Mouse (Mus musculus) inflammation-experienced regulatory T-cells, adult 6 months (primary cell): Measurements from ENCODE around the gene Cd63. TPM values are rescaled to one million over a fixed set of nuclear protein-coding genes. Genes with fewer than 3 reads are reported as not detected.
A peak's percentile ranks its signal among the peaks of the same experiment; 100 is the strongest.

Experiments
- ATAC-seq: one replicate; pipeline ENCODE4 v1.8.0; 2017
- polyA plus RNA-seq, 3 experiments: library from polyadenylated mRNA; unstranded; fragments of 100-300 nt; shearing (Covaris generic); gene quantifications; one replicate each; pipeline ENCODE4 v1.2.1; 2017

The Cd63 gene
- polyA plus RNA-seq = 1 to 10 TPM in 1 of 3 experiments, under 1 TPM in 1, not detected in 1; 0.58 to 2.0 TPM

- ATAC-seq = no peak
Observed at GRCm38 (mm10) chr10:128900698-128901097, at the start of gene Cd63. Gene Cd63, plus strand, starts transcription at chr10:128900989.

GRCm38 (mm10) chr10:128861176-128861575, 39.6 kb upstream of the Cd63 start:
- no peak for ATAC-seq

- no peak for ATAC-seq
Observed at GRCm38 (mm10) chr10:128866042-128866441, 34.7 kb upstream of the Cd63 start.

GRCm38 (mm10) chr10:128866518-128866917, 34.3 kb upstream of the Cd63 start:
- ATAC-seq = no peak

GRCm38 (mm10) chr10:128870341-128870740, 30.4 kb upstream of the Cd63 start:
- ATAC-seq = no peak

- ATAC-seq = no peak
Observed at GRCm38 (mm10) chr10:128878291-128878690, 22.5 kb upstream of the Cd63 start.

- ATAC-seq = no peak
Observed at GRCm38 (mm10) chr10:128878811-128879210, 22.0 kb upstream of the Cd63 start.

GRCm38 (mm10) chr10:128882067-128882466, 18.7 kb upstream of the Cd63 start:
- ATAC-seq = no peak

GRCm38 (mm10) chr10:128888941-128889827, 11.6 kb upstream of the Cd63 start:
- ATAC-seq = no peak

- no peak for ATAC-seq
Observed at GRCm38 (mm10) chr10:128889846-128890245, 10.9 kb upstream of the Cd63 start.

GRCm38 (mm10) chr10:128890383-128891295, 10.2 kb upstream of the Cd63 start:
- peak; percentile 11 for ATAC-seq

GRCm38 (mm10) chr10:128891296-128892094, 9.3 kb upstream of the Cd63 start, which contains the start of gene Gdf11:
Gene Gdf11, minus strand, starts transcription at chr10:128891718.
- ATAC-seq = peak; percentile 63

- ATAC-seq = peak; percentile 23
Observed at GRCm38 (mm10) chr10:128892246-128892645, 8.5 kb upstream of the Cd63 start.

- ATAC-seq = peak; percentile 70
Observed at GRCm38 (mm10) chr10:128895437-128895836, 5.4 kb upstream of the Cd63 start.

GRCm38 (mm10) chr10:128895952-128896693, 4.7 kb upstream of the Cd63 start:
- no peak for ATAC-seq

- ATAC-seq = no peak
Observed at GRCm38 (mm10) chr10:128896807-128897206, 4.0 kb upstream of the Cd63 start.

GRCm38 (mm10) chr10:128897501-128897900, 3.3 kb upstream of the Cd63 start:
- no peak for ATAC-seq

- no peak for ATAC-seq
Observed at GRCm38 (mm10) chr10:128899759-128900490, 864 bp upstream of the Cd63 start.

GRCm38 (mm10) chr10:128901409-128901808, 620 bp downstream of the Cd63 start:
- ATAC-seq = no peak

- peak; percentile 50 for ATAC-seq
Observed at GRCm38 (mm10) chr10:128902409-128902988, 1.7 kb downstream of the Cd63 start.
